Mouse (Mus musculus) inflammation-experienced regulatory T-cells (primary cell): ENCODE measurements around the gene Nexmif. TPM values are rescaled to one million over a fixed set of nuclear protein-coding genes. Genes with fewer than 3 reads are reported as not detected.

ENCODE experiments used
- polyA plus RNA-seq, 2 experiments: library from polyadenylated mRNA; unstranded; fragments of 100-300 nt; shearing (Covaris generic); gene quantifications; one replicate each; pipeline ENCODE4 v1.2.1; 2017

Nexmif gene
- not detected for polyA plus RNA-seq

GRCm38 (mm10) chrX:104200736-104201591 lies at the start of gene Nexmif:
Nexmif (minus strand) TSS chrX:104201185.

Other genes starting within 250 kb of the Nexmif start
- 10 to 100 TPM; 26.2 to 31.5 TPM for gene Rlim, start 219.9 kb downstream of the Nexmif start, polyA plus RNA-seq
- gene Abcb7, start 212.7 kb upstream of the Nexmif start, polyA plus RNA-seq = 10 to 100 TPM; 12.8 to 15.3 TPM